Mouse (Mus musculus) layer of hippocampus, postnatal 10 days (tissue): ENCODE measurements around the gene Glrx3. TPM values are rescaled to one million over a fixed set of nuclear protein-coding genes. Genes with fewer than 3 reads are reported as not detected.
"Not testable (repeated sequence)": the region's sequence is repeated elsewhere in the genome, so short reads cannot be mapped to it uniquely, and the experiment has no call there.

ENCODE experiments used
- DNase-seq, 2 experiments: peaks; one replicate each; pipeline ENCODE4 v3.0.0; 2021; ENCODE audit warnings: low spot score in 2 of 2
- long read RNA-seq: library from polyadenylated mRNA; stranded (forward); transcript quantifications from one replicate; pipeline ENCODE4 v2.0.0, GENCODE M21; 2023
- total RNA-seq, 2 experiments: library from RNA; stranded (reverse); gene quantifications; 2 replicates each; pipeline ENCODE4 v1.2.3; 2021

The Glrx3 gene
- 100 to 1,000 TPM; 136 to 147 TPM for total RNA-seq
- long read RNA-seq, transcript Glrx3-201 (11 exons, 1,685 nt): major isoform, 287 of 334 reads
- long read RNA-seq, partial matches to known transcripts: 9 of 334 reads
- long read RNA-seq, other reads (novel, unspliced or antisense): 38 of 334 reads

DNA sequence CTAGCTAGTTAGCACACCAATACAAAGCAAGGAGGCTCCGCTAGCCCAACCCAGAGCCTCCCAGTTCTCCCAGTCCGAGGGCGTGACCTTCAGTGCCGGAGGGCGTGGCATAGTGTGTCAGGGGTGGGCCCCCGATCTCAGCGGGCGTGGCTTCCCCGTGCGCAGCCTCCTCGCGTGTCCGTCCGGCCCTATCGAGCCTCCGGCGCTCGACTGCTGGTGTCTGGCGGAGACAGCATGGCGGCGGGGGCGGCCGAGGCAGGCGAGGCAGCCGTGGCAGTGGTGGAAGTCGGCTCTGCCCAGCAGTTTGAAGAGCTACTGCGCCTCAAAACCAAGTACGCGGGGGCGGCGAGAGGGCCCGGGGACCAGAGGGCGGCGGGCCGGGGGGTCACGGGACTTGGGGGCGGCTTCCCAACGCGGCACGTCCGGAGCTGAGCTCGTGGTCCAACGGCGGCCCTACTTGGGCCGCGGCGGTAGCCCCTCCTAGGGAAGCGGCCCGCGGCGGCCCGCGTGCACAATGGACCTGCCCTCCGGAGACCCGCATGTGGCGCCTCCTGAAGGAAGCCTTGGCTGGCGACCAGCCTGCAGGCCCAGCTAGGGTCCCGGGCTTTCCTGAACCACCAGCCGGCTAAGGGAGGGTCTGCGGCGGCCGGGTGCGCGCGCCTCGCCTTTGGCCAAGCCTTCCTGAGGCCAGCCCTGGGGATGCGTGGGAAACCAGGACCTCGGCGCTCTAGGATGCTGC is at the start of gene Glrx3:
Gene Glrx3, plus strand, starts transcription at position 175 of the 739 bp plus-strand sequence.
- DNase-seq: peak; percentile 91 to 96

DNA sequence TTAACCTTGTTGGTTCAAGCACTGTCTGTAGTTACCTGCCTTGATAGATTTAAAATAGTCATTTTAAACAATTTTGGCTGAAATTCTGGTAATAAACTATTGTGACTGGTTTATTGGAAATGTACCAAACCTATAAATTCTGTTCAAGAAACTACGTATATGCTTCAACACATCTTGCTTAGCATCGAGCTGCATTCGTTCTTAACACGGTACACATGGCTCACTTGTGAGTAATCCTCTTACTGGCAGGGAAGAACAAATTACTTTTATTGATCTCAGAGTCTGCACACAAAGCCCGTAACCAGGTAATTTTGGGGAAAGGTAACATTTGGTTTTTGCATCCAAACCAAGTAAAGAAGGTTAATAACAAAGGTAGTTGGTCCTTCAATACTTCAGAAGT is 49.6 kb upstream of the Glrx3 start:
- DNase-seq: no peak

DNA sequence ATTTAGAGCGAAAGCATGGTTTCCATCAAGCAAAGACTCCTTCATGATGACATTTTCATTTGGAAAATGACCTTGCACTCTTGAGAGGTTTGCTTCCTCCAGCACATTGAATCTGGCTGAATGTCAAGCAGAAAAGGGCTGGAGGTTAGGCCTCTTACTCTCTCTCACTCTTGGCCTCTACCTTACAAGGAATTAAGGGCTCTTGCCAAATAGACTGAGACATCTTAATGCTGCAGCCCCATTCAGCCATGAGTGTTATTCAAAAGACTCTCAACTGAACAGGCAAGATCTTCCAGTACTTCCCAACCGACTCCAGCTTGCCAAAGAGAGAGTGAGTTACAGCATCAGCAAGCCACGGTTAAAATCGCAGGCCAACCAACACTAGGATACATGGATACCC is 42.0 kb upstream of the Glrx3 start:
- no peak for DNase-seq

DNA sequence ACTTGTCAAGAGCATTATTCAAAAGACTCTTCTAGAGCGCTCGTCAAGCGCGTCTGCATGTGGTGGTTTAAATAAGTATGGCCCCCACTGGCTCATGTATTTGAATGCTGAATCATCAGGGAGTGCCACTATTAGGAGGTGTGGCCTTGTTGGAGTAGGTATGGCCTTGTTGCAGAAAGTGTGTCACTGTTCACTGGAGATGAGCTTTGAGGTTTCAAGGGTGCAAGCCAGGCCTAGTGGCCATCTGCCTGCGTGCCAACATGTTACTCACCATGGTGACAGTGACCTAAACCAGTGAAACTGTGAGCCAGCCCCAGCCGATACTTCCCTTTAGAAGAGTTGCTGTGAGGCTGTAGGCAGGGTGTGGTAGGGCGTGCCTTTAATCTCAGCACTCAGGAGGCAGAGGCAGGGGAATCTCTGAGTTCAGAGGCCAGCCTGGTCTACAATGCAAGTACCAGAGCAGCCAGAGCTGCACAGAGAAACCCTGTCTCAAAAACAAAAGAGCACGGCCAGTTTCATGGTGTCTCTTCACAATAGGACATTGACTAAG is 40.0 kb upstream of the Glrx3 start:
- no peak for DNase-seq

GRCm38 (mm10) chr7:137398973-137399372 is 38.4 kb upstream of the Glrx3 start:
- DNase-seq: no peak

- DNase-seq: no peak
Observed at GRCm38 (mm10) chr7:137404146-137404545, 33.3 kb upstream of the Glrx3 start.

- DNase-seq: no peak
Observed at GRCm38 (mm10) chr7:137407428-137408058, 29.9 kb upstream of the Glrx3 start.

DNA sequence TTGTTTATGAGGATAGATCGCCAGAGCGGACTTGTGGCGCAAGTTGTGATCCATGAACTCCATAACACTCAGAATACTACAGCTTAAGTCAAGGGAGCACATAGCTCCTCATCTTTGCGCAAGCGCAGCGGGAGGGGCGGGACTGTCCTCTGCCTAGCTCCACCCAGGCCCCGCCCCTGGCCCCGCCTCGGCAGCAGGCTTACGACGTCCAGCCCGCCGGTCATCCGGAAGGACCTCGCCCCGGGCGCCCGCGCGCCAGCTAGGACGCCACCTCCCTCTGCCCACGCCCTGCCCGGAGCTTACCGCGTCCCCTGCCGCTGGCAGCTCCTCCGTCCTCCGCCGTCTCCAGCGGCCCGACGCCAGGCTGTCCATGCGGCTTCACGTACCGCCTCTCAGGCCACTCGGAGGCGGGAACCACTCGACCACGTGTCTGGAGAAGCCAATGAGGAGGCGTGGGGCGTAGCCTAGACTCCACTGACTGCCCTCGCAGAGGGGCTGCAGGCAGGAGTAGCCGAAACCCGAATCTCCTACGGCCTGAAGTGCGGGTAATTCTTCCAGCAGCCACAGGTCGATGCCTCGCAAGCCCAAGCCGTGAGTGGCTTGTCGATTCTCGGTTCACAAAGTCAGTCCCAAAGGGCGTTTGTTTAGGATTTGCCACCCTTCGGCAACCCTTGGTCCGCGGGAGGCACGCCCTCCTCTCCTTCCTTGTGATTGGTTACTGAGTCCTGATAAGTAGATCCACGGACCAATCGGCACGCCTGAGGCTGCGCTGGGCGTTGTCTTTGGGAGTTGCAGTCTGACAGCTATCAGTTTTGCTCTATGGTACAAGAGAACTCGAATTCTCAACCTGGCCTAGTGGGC is 26.8 kb upstream of the Glrx3 start, which contains the start of gene 9430038I01Rik:
Gene 9430038I01Rik, minus strand, starts transcription at position 426 of the 861 bp plus-strand sequence.
- peak; percentile 92 to 98 for DNase-seq

DNA sequence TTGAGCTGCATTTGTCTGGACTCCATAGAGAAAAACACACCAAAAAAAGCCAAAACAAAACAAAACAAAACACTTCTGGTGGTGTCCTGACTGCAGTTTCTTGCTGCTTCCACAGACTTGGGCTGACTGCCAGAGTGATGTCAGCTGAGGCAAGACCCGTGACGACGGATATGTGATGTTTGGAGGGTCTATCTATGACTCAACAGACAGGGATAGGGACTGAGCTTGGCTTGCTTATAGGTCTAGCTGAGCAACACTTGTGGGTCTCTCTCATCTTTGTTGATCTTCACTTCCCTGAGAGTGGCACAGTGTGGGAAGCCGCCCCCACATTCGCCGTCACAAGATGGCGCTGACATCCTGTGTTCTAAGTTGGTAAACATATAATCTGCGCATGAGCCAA is 22.7 kb upstream of the Glrx3 start:
- no peak for DNase-seq

DNA sequence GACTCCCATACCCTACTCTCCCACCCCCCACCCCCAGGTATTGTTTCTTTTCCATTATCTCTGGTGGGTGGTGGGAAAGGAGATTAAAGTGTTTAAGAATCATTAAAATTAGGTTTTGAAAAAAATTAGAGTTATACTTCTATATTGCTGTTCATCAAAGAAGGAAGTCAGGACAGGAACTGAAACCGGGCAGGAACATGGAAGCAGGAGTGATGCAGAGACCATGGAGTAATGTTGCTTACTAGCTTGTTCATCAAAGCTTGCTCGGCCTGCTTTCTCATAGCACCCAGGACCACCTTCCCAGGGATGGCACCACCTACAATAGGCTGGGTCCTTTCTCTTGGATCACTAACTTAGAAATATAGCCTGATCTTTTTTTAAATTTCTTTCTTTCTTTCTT is 16.9 kb upstream of the Glrx3 start:
- no peak for DNase-seq

DNA sequence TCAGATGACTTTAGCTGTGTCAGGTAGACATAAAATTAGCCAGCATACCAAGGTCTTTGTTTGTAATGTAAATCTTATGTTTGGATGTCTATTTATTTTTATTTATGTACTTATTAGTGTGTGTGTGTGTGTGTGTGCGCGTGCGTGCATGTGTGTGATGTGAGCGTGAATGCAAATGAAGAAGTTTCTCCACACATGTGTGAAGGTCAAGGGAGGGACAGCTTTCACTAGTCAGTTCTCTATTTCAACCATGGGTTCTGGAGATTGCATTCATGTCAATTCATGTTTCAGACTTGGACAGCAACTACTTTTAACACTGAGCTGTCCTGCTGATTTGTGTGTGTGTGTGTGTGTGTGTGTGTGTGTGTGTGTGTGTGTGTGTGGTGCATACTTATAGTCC is 16.2 kb upstream of the Glrx3 start:
- no peak for DNase-seq

DNA sequence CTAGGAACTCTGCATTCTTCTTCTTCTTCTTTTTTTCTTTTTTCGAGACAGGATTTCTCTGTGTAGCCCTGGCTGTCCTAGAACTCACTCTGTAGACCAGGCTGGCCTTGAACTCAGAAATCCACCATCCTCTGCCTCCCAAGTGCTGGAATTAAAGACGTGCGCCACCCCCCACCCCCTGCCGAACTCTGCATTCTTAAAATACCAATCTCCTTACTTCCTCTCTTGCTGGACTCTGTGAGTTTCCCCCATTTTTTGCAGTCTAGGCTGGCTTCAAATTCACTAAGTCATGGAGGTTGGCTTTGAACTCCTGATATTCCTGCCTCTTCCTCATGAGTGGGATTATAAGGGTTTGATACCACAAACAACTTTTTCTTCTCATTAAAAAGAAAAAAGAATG is 10.7 kb upstream of the Glrx3 start:
- no peak for DNase-seq

GRCm38 (mm10) chr7:137431769-137432603 is 5.4 kb upstream of the Glrx3 start:
- no peak for DNase-seq

DNA sequence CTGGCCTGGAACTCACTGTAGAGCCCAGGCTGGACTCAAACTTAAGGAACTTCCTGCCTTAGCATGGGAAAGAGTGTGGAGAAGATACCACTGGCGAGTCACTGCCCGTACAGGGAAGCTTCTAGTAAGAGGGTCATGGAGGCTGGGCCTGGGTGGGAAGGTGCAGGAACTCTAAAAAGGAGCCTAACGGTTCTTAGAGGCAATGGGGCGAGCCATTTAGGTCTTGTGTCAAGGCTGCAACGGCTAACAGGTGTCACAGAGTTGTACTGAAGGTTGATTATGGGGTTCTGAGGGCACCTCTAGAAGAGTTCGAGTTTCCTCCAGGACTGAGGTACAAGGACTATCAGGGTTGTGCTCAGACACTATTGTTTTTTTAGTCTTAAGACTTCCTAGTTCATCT is 513 bp upstream of the Glrx3 start:
- no peak for DNase-seq

- DNase-seq: peak; percentile 40 to 54
Observed at GRCm38 (mm10) chr7:137438179-137438550, 751 bp downstream of the Glrx3 start.

- DNase-seq: not testable (repeated sequence)
Observed at GRCm38 (mm10) chr7:137438962-137439361, 1.5 kb downstream of the Glrx3 start.

DNA sequence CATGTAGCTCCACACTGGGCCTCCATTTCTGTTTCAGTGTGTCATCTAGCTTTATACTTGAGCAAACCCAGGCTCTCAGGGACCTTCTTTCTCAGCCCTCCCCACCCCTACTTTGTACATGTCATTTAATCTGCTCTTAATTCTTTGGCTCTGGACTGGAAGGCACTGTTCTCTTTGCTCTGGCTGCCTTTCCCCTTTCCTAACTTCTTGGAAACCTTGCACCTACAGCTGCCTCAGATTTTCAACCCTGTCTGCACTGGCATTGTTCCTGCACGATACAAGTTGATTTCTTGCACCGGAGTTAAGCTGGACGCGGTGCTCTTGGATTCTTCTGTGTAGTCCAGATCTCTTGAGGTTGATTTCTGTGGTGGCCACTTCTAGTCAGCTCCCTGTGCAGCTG is 5.5 kb downstream of the Glrx3 start:
- DNase-seq: no peak

GRCm38 (mm10) chr7:137445321-137445720 is 7.9 kb downstream of the Glrx3 start:
- DNase-seq: no peak

DNA sequence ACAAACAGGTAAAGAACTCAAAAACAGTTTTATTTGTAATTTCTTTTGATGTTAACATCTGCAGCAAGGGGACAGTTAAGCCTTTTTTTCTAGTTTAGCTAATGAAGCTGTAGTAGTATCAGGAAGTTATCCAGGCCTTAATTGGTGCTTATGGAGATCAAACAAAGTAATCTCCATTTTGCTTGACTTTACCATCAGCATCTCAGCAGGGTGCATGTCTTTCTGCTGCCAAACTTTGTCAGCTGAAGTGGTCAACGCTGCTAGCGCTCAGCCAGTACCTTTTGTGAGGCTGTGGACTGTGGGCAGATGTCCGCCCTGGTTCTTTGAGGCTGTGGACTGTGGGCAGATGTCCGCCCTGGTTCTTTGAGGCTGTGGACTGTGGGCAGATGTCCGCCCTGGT is 24.0 kb downstream of the Glrx3 start:
- DNase-seq: no peak

GRCm38 (mm10) chr7:137468174-137468573 is 30.8 kb downstream of the Glrx3 start:
- peak; percentile 70 to 71 for DNase-seq
